Mouse (Mus musculus): ENCODE data around the gene Prune1. TPM values are rescaled to one million over a fixed set of nuclear protein-coding genes. Genes with fewer than 3 reads are reported as not detected.
A peak's percentile ranks its signal among the peaks of the same experiment; 100 is the strongest.
"Not testable (repeated sequence)": the region's sequence is repeated elsewhere in the genome, so short reads cannot be mapped to it uniquely, and the experiment has no call there.

The Prune1 gene
- polyA plus RNA-seq, 1 experiment from 2014 or later = 10.1 TPM

DNA sequence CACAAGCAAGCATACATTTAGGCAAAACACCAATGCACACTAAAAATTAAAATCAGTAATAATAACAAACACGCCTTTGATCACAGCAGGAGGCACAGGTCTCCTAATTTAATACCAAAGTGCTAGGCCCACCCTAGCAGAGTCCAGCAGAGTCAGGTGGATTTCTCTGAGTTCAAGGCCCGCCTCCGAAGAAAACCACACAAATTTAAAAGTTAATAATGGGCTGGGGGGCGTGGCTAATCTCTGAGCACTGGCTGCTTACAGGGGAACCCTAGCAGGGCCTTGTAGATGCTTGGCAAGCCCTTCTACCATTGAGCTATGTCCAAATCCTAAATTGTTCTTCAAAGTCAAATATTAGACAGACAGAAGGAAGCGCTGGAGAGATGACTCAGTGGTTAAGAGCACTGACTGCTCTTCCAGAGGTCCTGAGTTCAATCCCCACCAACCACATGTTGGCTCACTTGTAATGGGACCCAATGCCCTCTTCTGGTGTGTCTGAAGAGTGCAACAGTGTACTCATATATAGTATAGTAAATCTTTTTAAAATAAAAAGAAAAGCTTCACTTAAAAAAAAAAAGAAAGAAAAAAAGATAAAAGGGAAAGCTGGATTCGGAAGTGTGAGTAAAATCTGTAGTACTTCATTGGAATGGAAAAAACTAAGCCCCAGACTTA, 63.3 kb downstream of the Prune1 start:
- no peak for DNase-seq (ENCODE audit: low spot score)
- no peak for ATAC-seq (ENCODE audit: low FRiP score, low TSS enrichment)
- TF ChIP-seq EP300 (optimal IDR thresholded peaks at IDR 0.05) = no peak
- TF ChIP-seq CTCF (IDR thresholded peaks at IDR 0.05; ENCODE audit: low read depth) = peak; percentile 18; the same call in 1 of the 2 replicates

DNA sequence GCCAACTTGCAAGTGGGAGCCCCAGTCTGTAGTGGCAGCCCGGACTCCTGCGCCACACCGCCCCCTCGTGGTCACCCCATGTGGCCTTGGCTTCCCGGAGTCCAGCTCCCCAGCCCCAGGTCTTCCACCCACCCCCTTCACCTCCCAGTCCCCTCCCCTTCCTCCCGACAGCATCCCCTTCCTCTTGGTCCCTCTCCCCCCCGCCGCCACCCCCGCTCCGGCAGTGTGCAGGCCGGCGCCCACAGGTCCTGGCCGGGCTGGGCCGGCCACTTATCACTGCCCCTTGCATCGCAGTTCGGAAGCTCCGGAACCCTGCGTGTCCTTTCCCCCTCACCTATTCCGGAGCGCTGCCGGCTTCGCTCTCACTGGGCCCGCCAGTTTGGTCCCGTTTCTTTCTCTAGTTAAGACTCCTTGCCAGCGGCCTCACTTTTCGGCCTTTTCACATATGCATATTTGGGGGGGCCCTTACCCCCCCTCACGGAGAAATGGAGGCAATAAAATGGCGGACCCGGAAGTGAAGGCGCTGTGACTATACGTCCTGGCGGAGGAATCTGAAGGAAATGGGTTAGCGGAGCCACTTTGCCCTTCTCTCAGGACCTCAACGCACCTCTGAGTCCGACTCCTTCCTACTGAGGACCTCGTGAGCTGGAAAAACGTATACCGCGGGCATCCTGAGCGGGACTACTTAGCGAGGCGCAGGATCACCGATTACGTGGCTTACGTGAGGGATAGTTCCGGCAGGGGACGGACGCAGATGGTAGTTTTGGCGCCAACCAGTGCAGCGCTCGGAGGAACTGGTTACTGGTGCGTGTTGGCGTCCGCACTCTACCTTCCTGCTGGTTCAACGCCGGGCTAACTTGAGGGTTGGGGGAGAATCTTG, 64.4 kb downstream of the Prune1 start, which contains the start of gene Gabpb2:
TSS of gene Gabpb2 (minus strand) at position 662 of the 880 bp plus-strand sequence.
- peak within 1 kb of the TSS; percentile 57 for H3K4me3 ChIP-seq (ENCODE audit: low read depth, low read length)
- H3K4me2 ChIP-seq (replicated peaks; ENCODE audit: low read depth) = peak within 1 kb of the TSS; percentile 65
- DNase-seq (ENCODE audit: low spot score) (peak; percentile 97), ATAC-seq (ENCODE audit: low FRiP score, low TSS enrichment) (peak; percentile 89)
- peaks cover 5% of the 10 kb centered on the region; the same call in 1 of the 2 replicates for H3K36me3 ChIP-seq (ENCODE audit: control insufficient read depth, insufficient read depth, low read length)
- peak; percentile 90 for TF ChIP-seq CTCF (IDR thresholded peaks at IDR 0.05; ENCODE audit: low read depth)
- peak; percentile 82 for TF ChIP-seq EP300 (optimal IDR thresholded peaks at IDR 0.05)
- no peaks in the 10 kb centered on the region for H3K27me3 ChIP-seq (ENCODE audit: control insufficient read depth, insufficient read depth, low read length)
- peak within 1 kb of the TSS; percentile 80 for H3K9ac ChIP-seq (ENCODE audit: low read length)
- H3K4me1 ChIP-seq (replicated peaks; ENCODE audit: control insufficient read depth, insufficient read depth) = peaks cover 2% of the 10 kb centered on the region; the same call in 1 of the 2 replicates
- H3K27ac ChIP-seq (replicated peaks) = peak within 1 kb of the TSS; percentile 98
- H3K9me3 ChIP-seq (ENCODE audit: control insufficient read depth, low read length) = no peaks in the 10 kb centered on the region
- 0% methylated on average over 51 of the region's 56 CpGs for WGBS

More for the DNA sequence above, 63.3 kb downstream of the Prune1 start:
- Histone ChIP-seq H3K9ac (ENCODE audit: low read length) (0 out of 2 replicates have a peak overlapping the region, but pooled peaks have one; percentile 80), H3K27me3 (ENCODE audit: control insufficient read depth, insufficient read depth, low read length) (no peaks in the 10 kb centered on the region), H3K4me3 (ENCODE audit: low read depth, low read length) (peak overlapping the region; percentile 57; the same call in 1 of the 2 replicates), H3K36me3 (ENCODE audit: control insufficient read depth, insufficient read depth, low read length) (peaks cover 8% of the 10 kb centered on the region; the same call in 1 of the 2 replicates), H3K4me2 (replicated peaks; ENCODE audit: low read depth) (peak overlapping the region; percentile 65), H3K9me3 (ENCODE audit: control insufficient read depth, low read length) (no peaks in the 10 kb centered on the region), H3K4me1 (replicated peaks; ENCODE audit: control insufficient read depth, insufficient read depth) (peaks cover 2% of the 10 kb centered on the region; the same call in 1 of the 2 replicates), H3K27ac (replicated peaks) (peak overlapping the region; percentile 98)
- WGBS = 75% methylated on average over 6 of the region's 6 CpGs

DNA sequence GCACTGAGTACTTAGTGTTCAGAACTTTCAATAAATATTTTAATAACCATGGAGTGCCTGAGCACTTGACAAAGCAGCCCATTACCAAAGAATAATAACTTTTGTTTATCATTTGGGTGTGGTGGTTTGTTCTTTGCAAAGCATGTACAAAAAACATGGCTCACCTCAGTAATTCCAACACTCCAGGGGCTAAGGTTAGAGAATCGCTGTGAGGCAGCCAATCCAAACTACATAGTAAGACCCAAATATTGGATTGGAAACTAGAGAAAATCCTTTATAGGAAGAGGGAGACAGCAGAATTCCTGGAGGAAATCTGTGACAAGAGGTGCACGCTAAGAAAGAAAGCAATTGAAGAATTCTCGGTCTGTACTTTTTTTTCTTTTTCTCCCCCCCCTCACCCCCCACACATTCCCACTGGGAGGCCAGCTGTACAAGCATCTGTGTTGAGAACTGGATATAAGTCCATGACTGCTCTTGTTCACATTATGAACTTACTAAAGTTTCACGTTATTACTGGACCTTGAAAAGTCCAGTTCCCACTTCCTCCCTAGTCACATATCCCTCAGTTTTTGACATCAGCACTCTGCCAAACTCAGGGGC, 65.1 kb downstream of the Prune1 start:
- DNase-seq (ENCODE audit: low spot score) (no peak), ATAC-seq (ENCODE audit: low FRiP score, low TSS enrichment) (no peak; the same call in 1 of the 2 replicates)
- peak overlapping the region; percentile 65 for H3K4me2 ChIP-seq (replicated peaks; ENCODE audit: low read depth)
- H3K4me1 ChIP-seq (replicated peaks; ENCODE audit: control insufficient read depth, insufficient read depth) = peaks cover 2% of the 10 kb centered on the region; the same call in 1 of the 2 replicates
- H3K36me3 ChIP-seq (ENCODE audit: control insufficient read depth, insufficient read depth, low read length) = peaks cover 5% of the 10 kb centered on the region; the same call in 1 of the 2 replicates
- H3K27ac ChIP-seq (replicated peaks) = peak overlapping the region; percentile 98
- TF ChIP-seq EP300 (optimal IDR thresholded peaks at IDR 0.05) = no peak
- H3K4me3 ChIP-seq (ENCODE audit: low read depth, low read length) = peak overlapping the region; percentile 57
- peak overlapping the region; percentile 80 for H3K9ac ChIP-seq (ENCODE audit: low read length)
- WGBS = 7% methylated on average over 4 of the region's 4 CpGs
- no peaks in the 10 kb centered on the region for H3K9me3 ChIP-seq (ENCODE audit: control insufficient read depth, low read length)
- no peaks in the 10 kb centered on the region for H3K27me3 ChIP-seq (ENCODE audit: control insufficient read depth, insufficient read depth, low read length)

DNA sequence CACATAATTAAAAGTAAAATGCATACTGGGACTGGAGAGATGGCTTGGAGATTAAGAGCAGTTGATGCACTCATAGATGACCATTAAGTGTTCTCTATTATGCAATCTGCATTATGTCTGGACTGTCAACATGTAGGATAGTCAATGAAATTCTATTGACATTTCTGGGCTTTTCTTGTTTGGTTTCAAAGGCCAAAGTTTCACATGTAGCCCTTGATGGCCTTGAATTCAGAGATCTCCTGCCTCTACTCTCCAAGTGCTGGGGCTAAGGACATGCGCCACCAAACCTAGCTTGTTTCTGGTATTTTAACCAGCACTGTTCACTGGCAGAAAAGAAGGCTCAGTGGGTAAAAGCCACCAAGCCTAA, 68.3 kb downstream of the Prune1 start:
- WGBS = 97% methylated on average over 1 of the region's 1 CpGs
- no peak overlapping the region for H3K4me2 ChIP-seq (replicated peaks; ENCODE audit: low read depth)
- no peaks in the 10 kb centered on the region for H3K27me3 ChIP-seq (ENCODE audit: control insufficient read depth, insufficient read depth, low read length)
- TF ChIP-seq CTCF (IDR thresholded peaks at IDR 0.05; ENCODE audit: low read depth) (no peak), EP300 (optimal IDR thresholded peaks at IDR 0.05) (no peak)
- H3K4me3 ChIP-seq (ENCODE audit: low read depth, low read length) = no peak overlapping the region
- no peak overlapping the region for H3K27ac ChIP-seq (replicated peaks)
- no peak overlapping the region for H3K9ac ChIP-seq (ENCODE audit: low read length)
- peaks cover 2% of the 10 kb centered on the region; the same call in 1 of the 2 replicates for H3K4me1 ChIP-seq (replicated peaks; ENCODE audit: control insufficient read depth, insufficient read depth)
- no peaks in the 10 kb centered on the region for H3K9me3 ChIP-seq (ENCODE audit: control insufficient read depth, low read length)
- H3K36me3 ChIP-seq (ENCODE audit: control insufficient read depth, insufficient read depth, low read length) = peaks cover 3% of the 10 kb centered on the region; the same call in 1 of the 2 replicates
- DNase-seq (ENCODE audit: low spot score) = no peak
- no peak for ATAC-seq (ENCODE audit: low FRiP score, low TSS enrichment)

DNA sequence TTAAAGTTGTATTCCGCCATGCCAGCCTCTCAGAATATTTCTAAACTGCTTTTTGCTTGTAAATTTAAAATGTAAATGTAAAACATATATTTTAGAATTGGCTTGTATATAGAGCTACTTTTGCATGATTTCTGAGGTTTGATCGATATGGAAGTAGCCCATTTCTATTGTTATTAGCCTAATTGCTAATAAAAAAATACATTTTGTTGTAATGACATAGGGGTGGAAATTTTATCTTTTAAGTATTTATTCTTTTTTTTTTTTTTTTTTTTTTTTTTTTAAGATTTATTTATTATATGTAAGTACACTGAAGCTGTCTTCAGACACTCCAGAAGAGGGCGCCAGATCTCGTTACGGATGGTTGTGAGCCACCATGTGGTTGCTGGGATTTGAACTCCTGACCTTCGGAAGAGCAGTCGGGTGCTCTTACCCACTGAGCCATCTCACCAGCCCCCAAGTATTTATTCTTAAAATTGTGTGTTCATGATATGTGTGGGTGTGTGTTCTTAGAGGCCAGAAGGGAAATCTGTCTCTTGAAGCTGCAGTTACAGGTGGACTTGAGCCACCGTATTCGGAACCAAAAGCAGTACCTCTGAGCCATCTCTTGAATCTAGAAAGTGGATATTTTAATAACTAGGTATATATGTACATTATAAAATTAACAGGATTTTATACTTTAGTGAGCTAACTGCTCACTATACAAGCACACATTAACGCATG, 68.8 kb downstream of the Prune1 start:
- not testable (repeated sequence) for H3K9ac ChIP-seq (ENCODE audit: low read length); H3K27ac ChIP-seq (replicated peaks); H3K27me3 ChIP-seq (ENCODE audit: control insufficient read depth, insufficient read depth, low read length); DNase-seq (ENCODE audit: low spot score); H3K4me1 ChIP-seq (replicated peaks; ENCODE audit: control insufficient read depth, insufficient read depth); ATAC-seq (ENCODE audit: low FRiP score, low TSS enrichment); H3K9me3 ChIP-seq (ENCODE audit: control insufficient read depth, low read length); H3K4me2 ChIP-seq (replicated peaks; ENCODE audit: low read depth); H3K4me3 ChIP-seq (ENCODE audit: low read depth, low read length); H3K36me3 ChIP-seq (ENCODE audit: control insufficient read depth, insufficient read depth, low read length)
- TF ChIP-seq CTCF (IDR thresholded peaks at IDR 0.05; ENCODE audit: low read depth) = 0 out of 2 replicates have a peak, but pooled peaks have one; percentile 21
- WGBS = 94% methylated on average over 7 of the region's 10 CpGs
